In the genomic region with DNA sequence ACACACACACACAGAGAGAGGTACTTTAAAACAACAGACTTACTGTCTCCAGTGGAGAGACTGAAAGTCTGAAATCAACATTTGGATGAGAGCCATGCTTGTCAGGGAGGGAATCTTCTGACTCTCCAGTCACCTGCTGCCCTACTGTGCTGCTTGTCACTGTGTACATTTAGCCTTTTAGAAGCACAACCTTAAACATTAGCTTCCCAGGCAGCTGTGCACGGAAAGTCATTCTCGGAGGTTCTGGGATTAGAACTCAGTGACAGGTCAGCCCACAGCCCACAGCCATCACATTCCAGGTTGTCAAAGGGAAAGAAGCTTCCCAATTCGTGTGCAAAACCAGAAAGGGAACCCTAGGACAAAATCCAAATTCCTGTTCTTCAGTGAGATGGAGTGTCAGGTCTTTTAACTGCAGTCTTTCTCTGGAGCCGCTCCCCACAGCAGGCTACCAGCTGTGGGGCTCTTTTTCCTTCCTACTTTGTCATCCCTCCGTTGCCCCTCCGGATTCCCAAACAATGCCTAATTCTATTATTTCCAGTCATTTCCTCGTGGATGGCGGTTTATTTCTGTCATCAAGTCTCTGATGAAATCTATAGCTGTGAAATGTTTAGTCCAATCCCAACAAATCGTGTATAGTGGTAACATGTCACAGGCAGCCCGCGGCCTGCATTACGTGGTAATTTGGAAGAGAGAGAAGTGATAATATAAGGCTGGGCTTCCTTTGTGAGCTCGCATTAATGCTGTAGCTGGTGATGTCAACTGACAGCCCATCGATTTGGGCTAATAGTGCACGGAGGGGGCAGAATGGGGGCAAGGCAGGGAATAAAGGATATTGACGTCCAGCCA, we compare ENCODE assay signal across 10 mouse cellular contexts. TPM values are rescaled to one million over a fixed set of nuclear protein-coding genes. Genes with fewer than 3 reads are reported as not detected.
A peak's percentile ranks its signal among the peaks of the same experiment; 100 is the strongest.
DNase-seq lines count a peak whose midpoint lies in the region; ATAC-seq lines count a peak whose summit lies in the region.
"Had no signal": no experiment of that assay in that cellular context is flagged by ENCODE, and none has a peak within 500 bp of the region (broad histone marks: within the 10 kb centered on the region; RNA-seq: fewer than 3 reads in every experiment).

No protein-coding gene starts in this region.

- peaks cover 39% of the 10 kb centered on the region for H3K36me3 ChIP-seq in liver, embryonic 12.5 days

- no peak overlapping the region for H3K9ac ChIP-seq in liver, embryonic 12.5 days

- WGBS in liver, embryonic 12.5 days (ENCODE audit: insufficient replicate concordance): 46% methylated on average over 16 of the region's 16 CpGs

- H3K27me3 ChIP-seq in liver, embryonic 12.5 days (replicated peaks): no peaks in the 10 kb centered on the region
- H3K27me3 ChIP-seq: megakaryocyte, embryonic 14.5 days had no signal

- peak overlapping the region; percentile 55; the same call in 1 of the 2 replicates for H3K27ac ChIP-seq in liver, embryonic 12.5 days

- no peak overlapping the region for H3K4me3 ChIP-seq in liver, embryonic 12.5 days
- H3K4me3 ChIP-seq: megakaryocyte, embryonic 14.5 days had no signal

- ATAC-seq in liver, embryonic 12.5 days: no peak
- no peak for ATAC-seq in monocyte, adult 5-6 weeks (replicated peaks; ENCODE audit: insufficient number of reproducible peaks, low FRiP score, low TSS enrichment, poor library complexity, severe bottlenecking)

- peak; percentile 42 for DNase-seq in cerebellum, adult 9-10 months
- DNase-seq in cerebellum, postnatal 25 days: no peak
- DNase-seq in testis, postnatal 10 days (ENCODE audit: low spot score): peak; percentile 40
- DNase-seq in testis, postnatal 14 days (ENCODE audit: low spot score): no peak
- no peak for DNase-seq in natural killer cell, adult 2 months (ENCODE audit: low spot score in 2 of 2)
- no peak for DNase-seq in layer of hippocampus, adult 11-12 months (ENCODE audit: low spot score)

- peaks cover 16% of the 10 kb centered on the region for H3K4me1 ChIP-seq in liver, embryonic 12.5 days

- H3K4me2 ChIP-seq in liver, embryonic 12.5 days: no peak overlapping the region
- H3K4me2 ChIP-seq: heart, embryonic 11.5 days had no signal

- no peaks in the 10 kb centered on the region for H3K9me3 ChIP-seq in liver, embryonic 12.5 days (replicated peaks)
- H3K9me3 ChIP-seq: megakaryocyte, embryonic 14.5 days had no signal

RNA-seq across cellular contexts. Expression of a gene that starts 7.5 kb away (rescaled TPM):
- 2,428 and 2,723 TPM in 2 replicates for polyA plus RNA-seq in liver, embryonic 12.5 days (2016; fragmentation: Nextera tagmentation; extraction: Ambion mirVana)
- total RNA-seq in monocyte, adult 5-6 weeks (2017): 2,780 to 3,802 TPM (median 3,103 TPM) in 3 replicates

Comparison
In these comparisons a context has a peak if more than half of its experiments do, and no peak if none do; other contexts are left out.
1. DNase-seq: peak in cerebellum, adult 9-10 months (single experiment) and testis, postnatal 10 days (single experiment); none in cerebellum, postnatal 25 days (0 of 2), testis, postnatal 14 days (single experiment), natural killer cell, adult 2 months (0 of 2) and layer of hippocampus, adult 11-12 months (single experiment).